Mouse (Mus musculus): ENCODE results near the gene Tmprss7.

- TF ChIP-seq CTCF (IDR thresholded peaks at IDR 0.05; ENCODE audit: low read depth), result no peak
- no peak for TF ChIP-seq EP300 (IDR thresholded peaks at IDR 0.05; ENCODE audit: low read depth)
Measured at GRCm38 (mm10) chr16:45632420-45632819, 61.0 kb downstream of the Tmprss7 start.
